Mouse (Mus musculus) forebrain, postnatal 0 days (tissue): ENCODE measurements around the gene Cttnbp2. TPM values are rescaled to one million over a fixed set of nuclear protein-coding genes. Genes with fewer than 3 reads are reported as not detected.

ENCODE experiments used
- ATAC-seq: fragments of 200-750 bp; cut with Nextera tagmentation; 2 replicates; pipeline ENCODE4 v1.8.0; 2017; ENCODE audit warnings: mild to moderate bottlenecking, moderate library complexity
- DNase-seq: peaks from one replicate; pipeline ENCODE4 v3.0.0-alpha.2; 2015
- H3K27ac ChIP-seq: fragments of 300-500 bp; sonication (generic); 2 replicates; pipeline ENCODE4 v1.5.1; 2014; ENCODE audit warnings: low read depth, mild to moderate bottlenecking, antibody characterized with exemption, low read length, moderate library complexity, mixed read lengths
- H3K27me3 ChIP-seq: fragments of 300-500 bp; sonication (generic); 2 replicates; pipeline ENCODE4 v1.6.1; 2014; ENCODE audit warnings: mild to moderate bottlenecking, low read length, mixed read lengths; ENCODE audit not compliant: insufficient read depth
- H3K36me3 ChIP-seq: fragments of 300-500 bp; sonication (generic); 2 replicates; pipeline ENCODE4 v1.6.1; 2014; ENCODE audit warnings: mild to moderate bottlenecking, moderate library complexity; ENCODE audit not compliant: insufficient read depth
- H3K4me1 ChIP-seq: fragments of 300-500 bp; sonication (generic); 2 replicates; pipeline ENCODE4 v1.6.1; 2014; ENCODE audit warnings: antibody characterized with exemption; ENCODE audit not compliant: insufficient read depth
- H3K4me2 ChIP-seq: fragments of 300-500 bp; sonication (generic); 2 replicates; pipeline ENCODE4 v1.6.1; 2014; ENCODE audit warnings: low read depth, mild to moderate bottlenecking, moderate library complexity
- H3K4me3 ChIP-seq: fragments of 300-500 bp; sonication (generic); 2 replicates; pipeline ENCODE4 v1.5.1; 2014; ENCODE audit warnings: low read depth, low read length, mixed read lengths
- H3K9ac ChIP-seq: fragments of 300-500 bp; sonication (generic); 2 replicates; pipeline ENCODE4 v1.6.1; 2014; ENCODE audit warnings: mild to moderate bottlenecking
- H3K9me3 ChIP-seq: fragments of 300-500 bp; sonication (generic); 2 replicates; pipeline ENCODE4 v1.6.1; 2016; ENCODE audit warnings: low read length
- CTCF ChIP-seq: sonication (generic); IDR thresholded peaks from 2 replicates; pipeline ENCODE4 v1.5.1; 2016; ENCODE audit warnings: antibody characterized with exemption, control low read depth, low read depth
- WGBS: fragments of 180-500 bp; shearing (Covaris S2); extraction: QIAGEN DNeasy Blood & Tissue Kit; methylation state at CpG from one replicate; pipeline ENCODE4 v1.1.7; 2014; 5-methylcytosine and 5-hydroxymethylcytosine counted together
- polyA plus RNA-seq: library from polyadenylated mRNA; unstranded; fragments of >200 nt; fragmentation: Nextera tagmentation; extraction: Ambion mirVana; gene quantifications from 2 replicates; pipeline ENCODE4 v1.2.1, GENCODE M21; 2015
- total RNA-seq: library from RNA; depleted of rRNA; stranded (reverse); fragments of >200 nt; gene quantifications from 2 replicates; pipeline ENCODE4 v1.2.3, GENCODE M21; 2014

Cttnbp2 gene
- total and polyA plus RNA-seq, 2 experiments from 2014 or later = 43.5 to 45.6 TPM

GRCm38 (mm10) chr6:18446917-18447316 is 67.7 kb downstream of the Cttnbp2 start:
- ATAC-seq (peak; percentile 35), DNase-seq (peak; percentile 50)
- no peak overlapping the region for H3K4me2 ChIP-seq
- H3K36me3 ChIP-seq = no peaks in the 10 kb centered on the region
- H3K9me3 ChIP-seq = no peaks in the 10 kb centered on the region
- no peaks in the 10 kb centered on the region for H3K27me3 ChIP-seq
- H3K4me1 ChIP-seq = peaks cover 7% of the 10 kb centered on the region
- no peak overlapping the region for H3K9ac ChIP-seq
- H3K27ac ChIP-seq = peak overlapping the region; percentile 79
- no peak for TF ChIP-seq CTCF
- H3K4me3 ChIP-seq = no peak overlapping the region
- 18% methylated on average over 7 of the region's 7 CpGs for WGBS

- peak; percentile 66 for DNase-seq
Measured at GRCm38 (mm10) chr6:18446359-18446758, 68.3 kb downstream of the Cttnbp2 start.

GRCm38 (mm10) chr6:18445747-18446146 is 68.9 kb downstream of the Cttnbp2 start:
- H3K9me3 ChIP-seq = no peaks in the 10 kb centered on the region
- peak overlapping the region; percentile 14; the same call in 1 of the 2 replicates for H3K9ac ChIP-seq
- 7% methylated on average over 4 of the region's 4 CpGs for WGBS
- H3K4me2 ChIP-seq = no peak overlapping the region
- H3K36me3 ChIP-seq = no peaks in the 10 kb centered on the region
- TF ChIP-seq CTCF = no peak
- no peaks in the 10 kb centered on the region for H3K27me3 ChIP-seq
- peak; percentile 90 for DNase-seq
- H3K27ac ChIP-seq = peak overlapping the region; percentile 79
- peaks cover 4% of the 10 kb centered on the region; the same call in 1 of the 2 replicates for H3K4me1 ChIP-seq
- H3K4me3 ChIP-seq = no peak overlapping the region
- peak; percentile 90 for ATAC-seq

More at GRCm38 (mm10) chr6:18446359-18446758, 68.3 kb downstream of the Cttnbp2 start:
- H3K4me2 ChIP-seq = no peak overlapping the region
- WGBS = 20% methylated on average over 3 of the region's 3 CpGs
- no peak overlapping the region for H3K4me3 ChIP-seq
- no peaks in the 10 kb centered on the region for H3K9me3 ChIP-seq
- peaks cover 7% of the 10 kb centered on the region for H3K4me1 ChIP-seq
- no peaks in the 10 kb centered on the region for H3K36me3 ChIP-seq
- TF ChIP-seq CTCF = no peak
- H3K9ac ChIP-seq = 0 out of 2 replicates have a peak overlapping the region, but pooled peaks have one; percentile 14
- peak overlapping the region; percentile 79 for H3K27ac ChIP-seq
- no peaks in the 10 kb centered on the region for H3K27me3 ChIP-seq
- ATAC-seq = peak; percentile 69

DNA sequence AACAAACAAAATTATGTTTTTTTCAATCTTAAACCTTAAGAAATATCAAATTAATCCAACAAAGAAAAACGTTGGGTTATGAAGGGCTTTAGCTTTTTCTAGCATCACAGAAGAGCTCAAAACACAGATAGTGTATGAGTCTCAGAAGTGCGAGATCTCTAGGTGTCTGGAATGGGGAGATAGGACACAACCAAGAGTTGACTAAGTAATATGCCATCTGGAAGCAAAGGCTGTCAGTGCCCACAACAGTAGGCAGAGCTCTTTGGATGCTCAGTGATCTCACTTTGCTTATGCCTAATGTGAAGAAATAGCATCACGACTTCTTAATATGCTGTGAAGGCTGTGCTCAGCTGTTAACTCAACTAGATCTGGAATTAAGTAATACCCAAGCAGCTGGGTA is 72.3 kb downstream of the Cttnbp2 start:
- no peak overlapping the region for H3K4me2 ChIP-seq
- no peak overlapping the region for H3K4me3 ChIP-seq
- ATAC-seq (no peak), DNase-seq (no peak)
- no peaks in the 10 kb centered on the region for H3K36me3 ChIP-seq
- 74% methylated on average over 3 of the region's 3 CpGs for WGBS
- no peaks in the 10 kb centered on the region for H3K27me3 ChIP-seq
- peaks cover 4% of the 10 kb centered on the region; the same call in 1 of the 2 replicates for H3K4me1 ChIP-seq
- no peaks in the 10 kb centered on the region for H3K9me3 ChIP-seq
- no peak overlapping the region for H3K27ac ChIP-seq
- H3K9ac ChIP-seq = no peak overlapping the region
- TF ChIP-seq CTCF = no peak

DNA sequence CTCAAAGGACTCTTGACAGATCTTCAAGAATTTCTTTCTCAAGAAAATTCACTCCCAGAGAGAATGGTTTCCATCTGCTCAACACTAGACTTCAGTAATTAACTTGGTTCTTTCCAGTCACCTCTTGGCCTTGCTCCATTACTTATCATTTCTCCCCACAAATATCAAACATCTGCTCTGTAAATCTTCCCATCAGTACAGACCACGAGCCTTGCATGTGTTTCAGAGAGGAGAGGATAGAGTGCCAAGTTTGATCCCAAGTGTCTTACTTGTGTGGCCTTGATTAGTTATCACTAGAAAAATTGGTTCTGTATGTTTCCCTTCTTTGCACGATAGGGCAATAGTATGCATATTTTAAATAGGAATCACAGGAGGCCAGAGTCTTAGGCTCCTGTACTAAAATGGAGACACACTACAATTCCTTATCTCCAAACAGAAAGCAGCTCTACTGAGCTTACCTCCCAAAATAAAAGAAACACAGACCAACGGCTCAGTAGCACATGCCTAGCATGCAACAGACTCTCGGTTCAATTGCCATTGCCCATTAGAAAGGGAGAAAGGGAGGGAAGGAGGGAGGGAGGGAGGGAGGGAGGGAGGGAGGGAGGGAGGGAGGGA is 73.6 kb downstream of the Cttnbp2 start:
- H3K36me3 ChIP-seq = no peaks in the 10 kb centered on the region
- no peak overlapping the region for H3K4me3 ChIP-seq
- peaks cover 4% of the 10 kb centered on the region; the same call in 1 of the 2 replicates for H3K4me1 ChIP-seq
- H3K27me3 ChIP-seq = no peaks in the 10 kb centered on the region
- no peaks in the 10 kb centered on the region for H3K9me3 ChIP-seq
- DNase-seq (no peak), ATAC-seq (no peak)
- 50% methylated on average over 4 of the region's 4 CpGs for WGBS
- no peak overlapping the region for H3K27ac ChIP-seq
- no peak overlapping the region for H3K9ac ChIP-seq
- no peak overlapping the region for H3K4me2 ChIP-seq
- no peak for TF ChIP-seq CTCF

- ATAC-seq (no peak), DNase-seq (no peak)
- Histone ChIP-seq H3K9ac (no peak overlapping the region), H3K4me3 (no peak overlapping the region), H3K9me3 (no peaks in the 10 kb centered on the region), H3K27ac (no peak overlapping the region), H3K36me3 (peaks cover 17% of the 10 kb centered on the region), H3K27me3 (no peaks in the 10 kb centered on the region), H3K4me2 (no peak overlapping the region), H3K4me1 (no peaks in the 10 kb centered on the region)
- 71% methylated on average over 4 of the region's 4 CpGs for WGBS
- TF ChIP-seq CTCF = no peak
Measured at GRCm38 (mm10) chr6:18436127-18436812, 78.4 kb downstream of the Cttnbp2 start.
